Mouse (Mus musculus): Measurements from ENCODE around the gene Setx.

GRCm38 (mm10) chr2:29097465-29097864, 26.5 kb upstream of the Setx start:
- TF ChIP-seq CTCF (IDR thresholded peaks at IDR 0.05; ENCODE audit: control insufficient read depth, insufficient read depth, low read length) = no peak
- TF ChIP-seq POLR2A (IDR thresholded peaks at IDR 0.05; ENCODE audit: borderline replicate concordance, control insufficient read depth, low read depth, low read length) = no peak
